Mouse (Mus musculus) liver, embryonic 14.5 days (tissue): ENCODE results near the gene Def6. TPM values are rescaled to one million over a fixed set of nuclear protein-coding genes. Genes with fewer than 3 reads are reported as not detected.

Experiments used
- ATAC-seq: fragments of 200-750 bp; cut with Nextera tagmentation; 2 replicates; pipeline ENCODE4 v1.8.0; 2017; ENCODE audit warnings: moderate number of reproducible peaks, mild to moderate bottlenecking, moderate library complexity; ENCODE audit not compliant: insufficient read depth
- DNase-seq, 3 experiments: peaks; one replicate each; pipeline ENCODE4 v3.0.0-alpha.2; 2012 to 2013; ENCODE audit warnings: low read depth in 3 of 3, low spot score in 3 of 3
- H3K27ac ChIP-seq: fragments of 300-500 bp; sonication (generic); 2 replicates; pipeline ENCODE4 v1.5.1; 2014; ENCODE audit warnings: moderate library complexity, mild to moderate bottlenecking, control low read depth, inconsistent platforms
- H3K27me3 ChIP-seq: fragments of 300-500 bp; sonication (generic); 2 replicates; pipeline ENCODE4 v1.6.1; 2014; ENCODE audit warnings: mild to moderate bottlenecking, low read length, moderate library complexity; ENCODE audit not compliant: control insufficient read depth, insufficient read depth
- H3K36me3 ChIP-seq: fragments of 300-500 bp; sonication (generic); replicated peaks from 2 replicates; pipeline ENCODE4 v1.6.1; 2014; ENCODE audit warnings: low read depth; ENCODE audit not compliant: control insufficient read depth, insufficient read depth
- H3K4me1 ChIP-seq, 2 experiments: fragments of 200-500 bp in 1 of 2; fragments of 300-500 bp in 1 of 2; sonication (generic) in 1 of 2; replicated peaks; 2 replicates each; pipeline ENCODE4 v1.6.1; 2012 to 2014; ENCODE audit warnings: antibody characterized with exemption in 1 of 2, inconsistent platforms in 1 of 2, low read length in 1 of 2; ENCODE audit not compliant: control insufficient read depth in 2 of 2, insufficient read depth in 2 of 2
- H3K4me2 ChIP-seq: fragments of 300-500 bp; sonication (generic); 2 replicates; pipeline ENCODE4 v1.6.1; 2014; ENCODE audit warnings: low read depth, mild to moderate bottlenecking, control low read depth, moderate library complexity
- H3K4me3 ChIP-seq, 2 experiments: fragments of 200-500 bp in 1 of 2; fragments of 300-500 bp in 1 of 2; sonication (generic) in 1 of 2; 2 replicates each; pipeline ENCODE4 v1.5.1; 2012 to 2014; ENCODE audit warnings: low read depth in 2 of 2, low read length in 2 of 2, mild to moderate bottlenecking in 2 of 2, control low read depth in 1 of 2, inconsistent platforms in 1 of 2, moderate library complexity in 1 of 2; ENCODE audit not compliant: insufficient read depth in 1 of 2
- H3K9ac ChIP-seq: fragments of 300-500 bp; sonication (generic); replicated peaks from 2 replicates; pipeline ENCODE4 v1.6.1; 2014; ENCODE audit warnings: mild to moderate bottlenecking, control low read depth, moderate library complexity
- H3K9me3 ChIP-seq: fragments of 300-500 bp; sonication (generic); 2 replicates; pipeline ENCODE4 v1.6.1; 2016; ENCODE audit warnings: low read length, mixed read lengths; ENCODE audit not compliant: control insufficient read depth
- CTCF ChIP-seq: IDR thresholded peaks from 2 replicates; pipeline ENCODE4 v1.5.1; 2016; ENCODE audit warnings: antibody characterized with exemption, low read depth, control low read depth
- EP300 ChIP-seq: IDR thresholded peaks from 2 replicates; pipeline ENCODE4 v1.6.1; 2016; ENCODE audit warnings: antibody characterized with exemption, low read depth
- WGBS: fragments of 180-500 bp; shearing (Covaris S2); extraction: QIAGEN DNeasy Blood & Tissue Kit; methylation state at CpG from one replicate; pipeline ENCODE4 v1.1.7; 2014; ENCODE audit not compliant: insufficient replicate concordance; 5-methylcytosine and 5-hydroxymethylcytosine counted together
- polyA plus RNA-seq, 2 experiments: library from polyadenylated mRNA; depleted of rRNA in 1 of 2; stranded (reverse) in 1 of 2; unstranded in 1 of 2; fragments of >200 nt; fragmentation: Nextera tagmentation in 1 of 2; extraction: Ambion mirVana in 1 of 2; gene quantifications; 2 replicates each; pipeline versions ENCODE4 v1.2.1 to v1.2.3; 2012 to 2014

Def6 gene
- polyA plus RNA-seq, 2 experiments: 5.7 to 10.4 TPM

DNA sequence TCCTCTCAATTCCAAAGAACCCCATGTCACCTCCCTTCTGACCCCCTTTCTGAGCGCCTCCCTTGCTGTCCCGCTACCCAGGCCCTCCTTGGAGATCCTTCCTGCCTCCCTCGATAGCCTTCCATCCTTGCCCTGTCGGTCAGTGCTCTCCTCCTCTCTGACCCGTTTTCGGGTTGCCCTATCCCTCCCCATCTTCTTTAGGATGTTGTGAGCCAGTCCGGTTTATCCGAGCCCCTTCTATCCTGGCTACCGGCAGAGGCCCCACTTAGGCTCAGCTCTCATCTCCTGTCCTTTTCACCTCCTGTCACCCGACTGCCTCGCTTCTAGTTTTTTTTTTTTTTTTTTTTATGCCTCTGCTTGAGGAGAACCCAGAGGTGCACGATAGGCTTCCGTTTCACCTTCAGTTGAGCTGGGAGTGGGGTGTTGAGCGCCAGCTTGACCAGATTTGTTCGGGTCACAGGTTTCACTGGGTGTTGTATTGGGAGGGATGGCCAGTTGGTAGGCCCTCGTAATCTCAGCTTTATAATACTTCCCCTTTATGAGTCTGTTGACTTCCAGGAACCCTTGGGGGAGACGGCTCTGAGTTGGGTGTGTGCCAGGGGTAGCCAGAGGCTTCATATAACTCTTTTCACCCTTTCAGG lies 25.6 kb downstream of the Def6 start:
- peak overlapping the region; percentile 79 for H3K9ac ChIP-seq
- DNase-seq (no peak), ATAC-seq (peak; percentile 20)
- H3K27ac ChIP-seq: peak overlapping the region; percentile 3
- WGBS: 2% methylated on average over 17 of the region's 17 CpGs
- no peaks in the 10 kb centered on the region for H3K9me3 ChIP-seq
- H3K4me2 ChIP-seq: peak overlapping the region; percentile 84
- H3K4me3 ChIP-seq: peak overlapping the region; percentile 63 to 71
- H3K27me3 ChIP-seq: no peaks in the 10 kb centered on the region
- no peak for TF ChIP-seq CTCF
- TF ChIP-seq EP300: no peak
- H3K4me1 ChIP-seq: peaks cover 19 to 46% of the 10 kb centered on the region in 2 experiments
- no peaks in the 10 kb centered on the region for H3K36me3 ChIP-seq

DNA sequence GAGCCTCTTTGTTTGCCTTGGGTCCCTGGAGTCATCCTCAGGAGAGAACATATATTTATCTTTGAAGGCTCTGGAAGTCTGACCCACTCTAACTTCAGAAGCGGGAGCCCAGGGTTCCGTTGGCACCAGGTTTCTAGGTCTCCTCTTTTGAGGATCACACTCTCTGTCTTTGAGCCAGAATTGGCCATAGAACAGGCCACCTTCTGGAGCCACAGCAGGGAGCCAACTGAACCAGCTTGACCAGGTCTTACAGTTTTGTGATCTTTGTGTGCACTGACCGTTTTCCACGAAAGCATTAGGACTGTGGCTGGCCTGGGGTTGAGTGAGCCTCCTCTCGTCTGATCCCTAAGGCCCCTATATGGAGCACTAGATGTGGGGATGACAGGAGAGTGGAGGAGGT lies 27.1 kb downstream of the Def6 start:
- H3K9me3 ChIP-seq: no peaks in the 10 kb centered on the region
- TF ChIP-seq CTCF: no peak
- H3K27ac ChIP-seq: peak overlapping the region; percentile 15; the same call in 1 of the 2 replicates
- ATAC-seq: no peak
- H3K27me3 ChIP-seq: no peaks in the 10 kb centered on the region
- 0 out of 4 replicates have a peak overlapping the region, but pooled peaks of 1 of the 2 experiments have one; percentile 21 for H3K4me3 ChIP-seq
- H3K4me1 ChIP-seq: peaks cover 28 to 59% of the 10 kb centered on the region in 2 experiments
- DNase-seq: no peak
- WGBS: 81% methylated on average over 5 of the region's 5 CpGs
- H3K4me2 ChIP-seq: peak overlapping the region; percentile 84
- H3K9ac ChIP-seq: no peak overlapping the region
- peaks cover 3% of the 10 kb centered on the region; the same call in 1 of the 2 replicates for H3K36me3 ChIP-seq

DNA sequence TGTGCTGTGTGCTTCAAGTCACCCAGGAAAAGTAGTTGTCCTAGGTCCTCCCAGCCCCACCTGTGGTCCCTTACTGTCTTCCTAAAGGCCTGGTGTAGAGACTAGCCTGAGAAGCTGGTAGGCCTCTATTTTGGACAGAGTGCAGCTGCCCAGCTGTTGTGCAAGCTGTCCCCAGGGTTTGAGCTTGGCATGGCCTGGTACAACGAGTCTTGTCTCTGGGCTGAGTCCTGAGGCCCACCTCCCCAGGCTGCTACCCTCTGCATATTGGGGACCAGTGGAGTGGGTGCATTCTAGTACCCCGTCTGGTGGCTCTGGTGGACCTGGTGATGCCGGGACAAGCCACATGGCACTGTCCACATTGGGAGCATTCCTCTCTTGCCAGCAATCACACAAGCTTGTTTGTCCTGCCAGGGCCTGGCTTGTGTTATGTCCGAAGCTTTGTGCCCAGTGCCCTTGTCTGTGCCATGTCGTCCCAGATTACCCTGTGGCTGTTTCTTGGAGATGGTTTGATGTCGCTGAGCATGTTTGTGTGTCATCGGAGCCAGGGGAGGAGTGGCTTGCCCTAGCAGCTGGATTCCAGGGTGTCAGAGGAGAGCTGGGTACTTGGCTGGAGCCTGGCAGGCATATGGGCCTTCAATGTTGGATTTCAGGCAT lies 28.5 kb downstream of the Def6 start:
- peak overlapping the region; percentile 46 for H3K4me2 ChIP-seq
- DNase-seq: no peak
- H3K36me3 ChIP-seq: peaks cover 7% of the 10 kb centered on the region
- ATAC-seq: no peak
- WGBS: 84% methylated on average over 7 of the region's 7 CpGs
- no peaks in the 10 kb centered on the region for H3K9me3 ChIP-seq
- TF ChIP-seq EP300 (no peak), CTCF (no peak)
- H3K9ac ChIP-seq: peak overlapping the region; percentile 2
- H3K4me1 ChIP-seq: peaks cover 28 to 67% of the 10 kb centered on the region in 2 experiments
- no peaks in the 10 kb centered on the region for H3K27me3 ChIP-seq
- peak overlapping the region in 1 of 2 experiments; percentile 9; a peak in 1 of 4 replicates for H3K4me3 ChIP-seq
- peak overlapping the region; percentile 61 for H3K27ac ChIP-seq

DNA sequence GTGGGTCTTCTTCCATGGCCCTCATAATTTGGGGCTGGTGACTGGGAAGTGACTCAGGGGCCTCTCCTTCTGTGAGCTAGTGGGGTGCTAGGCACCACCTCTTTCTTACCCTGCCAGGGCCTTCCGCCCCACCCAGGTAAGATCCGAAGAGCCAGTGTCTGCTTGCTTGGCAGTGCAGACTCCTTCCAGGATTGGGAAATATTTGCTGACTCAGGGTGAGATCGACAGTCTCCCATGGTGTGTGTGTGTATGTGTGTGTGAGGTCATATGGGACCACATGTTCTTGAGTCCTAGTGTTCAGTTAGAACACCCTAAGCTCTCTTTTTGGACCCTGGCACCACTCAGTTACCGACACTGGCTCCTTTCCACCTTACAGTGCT lies 29.0 kb downstream of the Def6 start:
- ATAC-seq: peak; percentile 50

DNA sequence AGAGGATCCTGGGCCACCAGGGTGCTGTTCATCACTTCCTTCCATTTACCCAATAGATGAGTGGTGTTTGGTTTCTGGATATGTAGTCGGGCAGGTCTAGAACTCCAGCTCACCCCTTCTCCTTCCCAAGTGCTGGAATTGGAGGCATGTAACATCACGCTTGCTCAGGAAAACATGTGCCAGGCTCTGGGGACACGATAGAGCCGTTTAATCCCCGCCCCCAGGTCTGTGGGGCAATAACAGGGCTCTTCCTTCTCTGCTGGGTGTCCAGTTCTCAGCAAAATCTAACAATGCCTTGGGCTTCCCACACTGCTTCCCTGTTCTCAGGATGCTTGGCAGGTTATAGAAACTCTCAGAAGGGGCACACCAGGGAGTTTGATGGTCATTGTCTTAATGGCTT lies 29.8 kb downstream of the Def6 start:
- Histone ChIP-seq H3K4me3 (peak overlapping the region; percentile 1 to 32), H3K9me3 (no peaks in the 10 kb centered on the region), H3K4me1 (peaks cover 28 to 67% of the 10 kb centered on the region in 2 experiments), H3K9ac (peak overlapping the region; percentile 15; the same call in 1 of the 2 replicates), H3K36me3 (peaks cover 7% of the 10 kb centered on the region), H3K27me3 (no peaks in the 10 kb centered on the region), H3K27ac (peak overlapping the region; percentile 61), H3K4me2 (peak overlapping the region; percentile 46)
- ATAC-seq (no peak), DNase-seq (no peak)
- WGBS: 63% methylated on average over 5 of the region's 5 CpGs
- TF ChIP-seq EP300: no peak
- TF ChIP-seq CTCF: no peak

More for the DNA sequence above, 29.0 kb downstream of the Def6 start:
- DNase-seq: peak in 2 of 3 experiments; percentile 50 to 59
- H3K4me2 ChIP-seq: peak overlapping the region; percentile 46
- H3K9ac ChIP-seq: peak overlapping the region; percentile 2
- 61% methylated on average over 4 of the region's 4 CpGs for WGBS
- peaks cover 28 to 67% of the 10 kb centered on the region in 2 experiments for H3K4me1 ChIP-seq
- H3K4me3 ChIP-seq: peak overlapping the region in 1 of 2 experiments; percentile 9; a peak in 1 of 4 replicates
- no peaks in the 10 kb centered on the region for H3K9me3 ChIP-seq
- TF ChIP-seq EP300 (no peak), CTCF (no peak)
- H3K27ac ChIP-seq: peak overlapping the region; percentile 61
- H3K27me3 ChIP-seq: no peaks in the 10 kb centered on the region
- peaks cover 7% of the 10 kb centered on the region for H3K36me3 ChIP-seq
